Mouse (Mus musculus) granulocyte monocyte progenitor cell, adult 5-6 weeks (primary cell): Measurements from ENCODE around the gene Cmas. TPM values are rescaled to one million over a fixed set of nuclear protein-coding genes. Genes with fewer than 3 reads are reported as not detected.

Source experiments
- ATAC-seq: replicated peaks from 2 replicates; pipeline ENCODE4 v1.8.0; 2016; ENCODE audit warnings: mild to moderate bottlenecking, moderate TSS enrichment, inconsistent platforms; ENCODE audit not compliant: poor library complexity, severe bottlenecking
- total RNA-seq, 2 experiments: library from RNA; stranded (forward) in 1 of 2; stranded (reverse) in 1 of 2; fragments of 200-712, 200-1000 nt in 1 of 2; fragments of >200 nt in 1 of 2; fragmentation: Nextera tagmentation in 1 of 2; gene quantifications; 2 replicates each; pipeline ENCODE4 v1.2.3; 2014 to 2017

Gene Cmas
- total RNA-seq, 2 experiments from 2014 or later: 65.1 to 87.5 TPM

DNA sequence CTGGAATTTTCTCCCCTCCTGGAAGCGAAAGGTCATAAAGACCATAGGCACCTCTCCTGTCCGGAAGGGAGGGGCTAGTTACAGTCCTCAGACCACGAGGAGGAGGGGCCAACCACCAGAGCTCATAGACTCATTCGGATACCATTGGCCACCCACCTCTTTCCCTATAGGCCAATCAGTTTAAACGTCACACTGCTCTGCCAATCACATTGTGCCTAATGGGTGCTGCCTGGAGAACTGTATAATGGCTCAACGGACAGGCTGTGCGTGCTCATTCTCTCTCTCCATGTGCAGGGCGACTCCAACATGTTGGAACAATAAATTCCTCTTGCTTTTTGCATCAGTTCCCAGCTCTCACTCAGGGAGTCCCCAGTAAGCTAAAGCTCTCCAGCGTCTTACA lies 5.1 kb upstream of the Cmas start:
- ATAC-seq: no peak

DNA sequence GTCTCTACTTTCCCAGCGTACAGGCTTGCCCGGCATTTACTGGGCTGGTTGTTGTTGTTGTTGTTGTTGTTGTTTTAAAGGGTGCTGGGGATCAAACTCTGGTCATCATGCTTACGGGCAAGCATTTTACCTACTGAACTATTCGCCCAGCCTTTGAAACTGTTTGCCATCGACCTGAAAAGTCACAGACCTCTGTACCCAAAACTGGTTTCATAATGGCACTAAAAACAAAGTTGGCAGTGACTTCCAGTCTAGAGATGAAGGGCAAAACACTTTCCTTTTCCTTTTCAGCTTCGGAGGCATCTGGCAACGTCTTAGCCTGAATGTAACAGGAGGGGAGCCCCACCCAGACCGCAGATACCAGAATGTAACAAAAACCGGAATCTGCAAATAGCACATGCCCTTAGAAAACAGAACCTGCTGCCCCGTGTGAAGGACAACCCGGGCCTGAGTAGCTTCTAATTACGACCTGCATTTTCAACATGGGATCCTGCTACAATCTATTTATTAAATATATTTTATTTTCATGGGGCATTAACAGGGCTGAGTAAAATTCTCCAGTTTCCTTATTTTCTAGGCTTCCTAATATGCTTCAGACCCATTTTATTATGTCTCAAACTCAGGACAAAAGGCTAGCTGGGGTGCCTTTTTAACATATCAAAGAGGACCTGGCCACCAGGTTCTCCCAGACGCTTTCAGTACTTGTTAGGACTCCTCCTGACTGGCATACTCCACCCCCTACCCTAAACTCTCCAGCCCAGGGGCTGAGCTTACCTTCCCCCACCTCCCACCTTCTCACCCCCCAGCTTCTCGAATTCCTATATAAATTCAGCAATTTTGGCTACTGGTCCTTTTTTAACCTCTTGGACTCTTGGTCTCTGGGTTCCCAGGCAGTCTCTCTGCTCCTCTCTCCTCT lies 3.9 kb upstream of the Cmas start:
- peak; percentile 63 for ATAC-seq

DNA sequence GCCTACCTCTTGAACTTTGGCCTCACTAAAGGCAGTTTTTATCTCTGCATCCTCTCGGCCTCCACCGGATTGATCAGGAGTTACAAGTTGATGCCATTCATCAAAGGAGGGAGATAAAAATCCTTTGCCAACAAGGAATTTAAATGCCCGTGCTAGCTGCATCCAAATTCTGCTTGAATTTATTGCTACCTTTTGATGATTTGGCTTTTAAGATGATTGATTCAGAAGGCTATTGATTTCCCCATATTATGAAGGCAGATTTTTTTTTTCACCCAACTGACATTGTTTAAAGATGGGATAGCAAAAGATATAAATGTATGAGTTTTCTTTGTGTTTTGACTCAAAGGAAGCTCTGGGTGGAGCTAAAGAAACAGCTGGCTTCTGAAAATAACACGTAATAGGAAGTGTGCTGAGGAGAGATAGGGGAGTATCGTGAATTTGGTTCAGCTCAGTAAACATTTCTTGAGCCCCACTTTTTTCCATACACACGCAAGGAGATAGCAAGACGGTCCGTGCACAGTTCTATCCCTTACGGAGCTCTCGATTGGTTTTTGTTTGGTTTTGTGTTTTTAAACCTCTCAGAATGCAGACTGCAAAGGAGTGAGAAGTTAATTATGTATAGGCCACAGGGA lies 964 bp downstream of the Cmas start:
- ATAC-seq: peak; percentile 38

DNA sequence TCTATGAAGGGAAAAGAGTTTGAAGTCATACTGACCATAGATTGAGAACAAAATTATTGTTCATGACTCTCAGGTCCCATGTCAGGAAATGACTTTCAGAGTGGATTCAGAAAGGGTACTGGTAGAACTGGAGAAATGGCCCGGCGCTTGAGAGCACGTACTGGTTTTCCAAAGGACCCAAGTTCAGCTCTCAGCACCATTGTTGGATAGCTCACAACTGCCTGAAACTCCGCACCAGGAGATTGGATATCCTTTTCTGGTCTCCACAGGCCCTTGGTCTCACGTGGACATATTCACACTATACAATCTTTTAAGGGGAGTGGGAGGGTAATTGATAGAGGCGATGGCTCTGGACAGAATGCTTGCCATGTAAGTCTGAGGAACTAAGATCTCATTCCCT lies 1.5 kb downstream of the Cmas start:
- ATAC-seq: no peak

DNA sequence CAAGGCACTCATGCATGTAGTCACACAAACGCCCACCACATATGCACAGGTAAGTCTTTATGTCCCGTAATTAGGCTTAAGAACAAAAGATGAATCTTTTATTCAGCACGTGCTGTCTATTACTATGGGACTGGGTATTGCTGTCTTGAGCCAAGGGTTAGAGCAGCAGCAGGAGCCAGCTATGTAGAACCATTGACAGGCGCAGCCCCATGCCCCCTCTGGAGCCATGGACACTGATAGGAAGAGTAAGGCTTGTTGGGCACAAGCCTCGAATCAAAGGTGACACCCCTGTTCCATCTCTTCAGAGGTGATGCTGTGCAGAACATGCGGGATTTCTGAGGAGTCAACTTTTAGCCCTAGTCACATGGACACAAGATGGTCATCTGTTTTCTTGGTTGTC lies 2.1 kb downstream of the Cmas start:
- ATAC-seq: no peak

DNA sequence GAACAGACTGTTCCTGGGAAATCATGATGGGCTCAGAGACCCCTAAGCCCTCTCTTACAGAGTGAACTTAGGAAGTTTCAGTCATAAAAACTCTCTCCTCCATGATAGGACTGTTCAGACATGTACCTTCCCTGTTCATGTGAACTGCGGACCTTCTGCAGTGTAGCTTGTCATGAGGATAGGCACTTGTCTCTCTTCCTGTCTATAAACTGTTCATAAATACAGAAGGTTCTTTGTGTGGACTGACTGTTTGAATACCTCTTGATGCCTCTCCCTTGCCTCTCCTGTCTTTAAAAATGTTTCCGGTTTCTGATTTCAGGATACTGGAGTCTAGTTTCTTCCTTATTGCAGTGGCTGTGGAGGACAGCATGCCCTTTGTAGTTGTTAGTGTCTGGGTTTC lies 3.1 kb downstream of the Cmas start:
- ATAC-seq: no peak

DNA sequence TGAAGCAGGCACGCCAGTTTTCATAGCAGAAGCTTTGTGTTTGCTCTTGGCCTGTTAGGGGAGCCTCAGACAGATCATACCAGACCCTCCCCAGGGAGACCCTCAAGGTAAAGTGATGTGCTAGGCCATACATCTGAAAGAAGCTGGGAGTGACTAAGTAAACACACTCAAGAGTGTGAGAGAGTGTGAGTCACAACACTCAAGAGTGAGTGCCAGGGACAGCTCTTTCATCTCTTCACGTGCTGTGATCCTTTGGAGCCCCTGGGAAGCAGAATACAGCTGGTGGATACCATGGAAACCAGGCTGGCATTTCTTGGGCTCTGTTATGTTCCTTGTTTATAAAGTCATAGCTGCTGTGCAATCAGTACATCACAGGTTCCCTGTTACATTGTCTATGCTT lies 8.4 kb downstream of the Cmas start:
- ATAC-seq: no peak

DNA sequence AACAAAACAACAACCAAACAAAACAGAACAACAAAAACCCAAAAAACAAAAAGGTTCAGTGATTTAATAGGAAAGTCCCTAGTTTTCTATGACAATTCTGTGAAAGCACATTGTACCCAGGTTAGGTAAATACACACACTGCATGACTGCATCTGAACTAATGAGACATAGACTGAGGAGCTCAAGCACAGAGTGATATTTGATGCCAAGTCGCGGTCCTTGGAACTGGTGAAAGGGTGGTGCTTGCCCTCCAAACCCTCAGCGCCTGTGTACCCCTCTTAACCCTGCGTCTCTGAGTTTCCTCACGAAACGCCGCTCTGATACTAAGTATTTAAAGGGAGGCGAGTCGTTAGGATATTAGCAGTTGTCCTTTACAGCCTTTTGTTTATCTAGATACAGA lies 10.8 kb downstream of the Cmas start:
- no peak for ATAC-seq

DNA sequence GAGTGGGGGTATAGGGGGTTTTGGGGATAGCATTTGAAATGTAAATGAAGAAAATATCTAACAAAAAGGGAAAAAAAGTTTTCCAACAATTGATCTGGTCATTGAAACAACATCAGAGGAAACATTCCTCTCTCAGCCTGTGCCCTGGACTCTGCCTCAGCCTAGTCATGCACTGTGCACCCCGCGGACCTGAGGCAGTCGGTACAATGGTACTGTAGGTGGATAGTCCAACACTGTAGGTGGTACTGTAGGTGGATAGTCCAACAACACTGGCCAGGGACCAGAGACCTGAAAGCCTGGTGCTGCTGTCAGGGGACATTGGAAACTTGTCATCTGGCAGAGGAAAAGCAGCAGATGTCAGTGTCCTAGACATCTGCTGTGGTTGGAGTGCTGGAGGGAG lies 13.4 kb downstream of the Cmas start:
- no peak for ATAC-seq

DNA sequence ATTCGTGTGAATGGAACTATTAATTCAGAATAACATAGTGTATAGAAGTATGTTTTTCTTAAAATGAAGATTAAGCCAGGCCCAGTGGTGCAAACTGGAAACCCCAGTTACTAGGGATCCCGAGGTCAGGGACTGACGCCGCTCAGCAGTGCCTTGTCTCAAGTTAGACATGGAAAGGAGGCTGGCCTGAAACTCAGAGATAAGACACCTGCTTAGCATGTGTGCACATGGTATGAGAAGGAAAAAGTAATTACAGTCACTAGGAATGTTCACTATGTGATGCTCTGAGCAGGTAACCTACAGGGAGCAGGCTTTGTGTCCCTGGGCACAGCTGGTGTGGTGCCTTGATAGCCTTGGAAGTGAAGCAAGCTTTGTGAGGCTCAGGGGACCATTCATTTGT lies 15.2 kb downstream of the Cmas start:
- ATAC-seq: no peak

DNA sequence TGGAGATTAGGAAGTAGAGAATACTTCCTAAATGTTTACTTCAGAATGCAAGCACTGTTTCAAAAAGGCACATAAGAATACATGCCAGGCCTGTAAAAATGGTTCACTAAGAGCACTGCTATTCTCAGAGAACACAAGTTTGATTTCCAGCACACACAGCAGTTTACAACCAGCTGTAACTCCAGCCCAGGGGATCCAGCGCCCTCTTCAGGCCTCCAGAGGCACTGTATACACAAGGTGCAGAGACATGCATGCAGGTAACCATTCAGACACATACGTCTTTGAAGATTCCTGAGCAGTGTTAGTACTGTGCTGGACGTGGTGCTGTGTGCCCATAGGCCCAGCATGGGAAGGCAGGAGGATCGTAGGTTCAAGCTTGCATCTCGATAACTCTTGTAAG lies 17.1 kb downstream of the Cmas start:
- ATAC-seq: no peak

DNA sequence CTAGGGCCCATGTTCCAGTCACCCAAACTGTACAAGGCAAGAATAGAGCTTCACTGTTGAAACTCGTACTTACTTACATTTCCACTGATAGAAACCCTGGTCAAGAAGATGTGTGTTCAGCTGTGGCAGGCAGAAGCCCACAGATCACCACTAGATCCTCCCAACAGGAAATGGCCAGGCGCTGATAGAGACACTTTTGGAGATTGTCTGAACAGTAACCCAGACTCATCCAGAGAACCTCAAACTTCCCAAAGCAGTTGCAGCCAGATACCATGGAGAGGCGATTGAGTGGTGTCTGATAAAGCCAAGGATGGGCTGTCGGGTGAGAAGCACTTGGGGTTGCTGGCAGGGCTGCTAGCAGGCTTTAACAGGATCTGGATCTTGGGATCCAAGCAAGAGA lies 20.4 kb downstream of the Cmas start:
- ATAC-seq: no peak

DNA sequence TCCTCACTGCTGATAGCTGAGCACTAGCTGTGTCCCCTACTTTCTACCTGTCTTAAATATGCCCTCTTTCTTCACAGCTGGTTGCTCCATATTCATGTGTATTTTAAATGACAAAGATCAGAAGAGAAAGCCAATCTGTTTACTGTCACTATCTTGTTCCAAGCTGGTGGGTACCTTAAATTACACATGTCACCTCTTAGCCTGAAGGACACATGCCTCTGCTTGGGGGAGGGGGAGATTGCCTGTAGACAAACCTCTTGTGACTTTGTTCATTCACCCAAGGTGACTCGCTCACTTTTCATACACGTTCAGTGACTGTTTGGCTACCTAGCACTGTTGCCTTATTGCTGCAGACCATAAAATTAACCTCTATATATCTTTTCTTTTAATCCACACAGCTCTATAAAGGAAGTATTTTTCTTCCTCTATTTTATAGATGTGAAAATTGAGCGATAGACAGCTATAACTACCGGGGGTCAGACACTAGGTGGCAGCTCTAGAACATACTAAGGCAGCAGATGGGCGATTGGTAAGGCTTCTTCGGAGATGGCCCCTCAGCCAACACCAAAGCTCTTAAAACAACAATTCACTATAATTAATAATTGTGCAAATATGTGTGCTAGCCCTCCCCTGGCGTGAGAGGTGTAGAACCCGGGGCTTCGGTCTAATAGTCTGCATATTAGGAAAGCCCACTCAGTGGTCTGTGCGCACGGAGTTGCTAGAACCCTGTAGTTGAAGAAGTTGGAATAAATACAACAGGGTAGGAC lies 22.7 kb downstream of the Cmas start:
- peak; percentile 71 for ATAC-seq

DNA sequence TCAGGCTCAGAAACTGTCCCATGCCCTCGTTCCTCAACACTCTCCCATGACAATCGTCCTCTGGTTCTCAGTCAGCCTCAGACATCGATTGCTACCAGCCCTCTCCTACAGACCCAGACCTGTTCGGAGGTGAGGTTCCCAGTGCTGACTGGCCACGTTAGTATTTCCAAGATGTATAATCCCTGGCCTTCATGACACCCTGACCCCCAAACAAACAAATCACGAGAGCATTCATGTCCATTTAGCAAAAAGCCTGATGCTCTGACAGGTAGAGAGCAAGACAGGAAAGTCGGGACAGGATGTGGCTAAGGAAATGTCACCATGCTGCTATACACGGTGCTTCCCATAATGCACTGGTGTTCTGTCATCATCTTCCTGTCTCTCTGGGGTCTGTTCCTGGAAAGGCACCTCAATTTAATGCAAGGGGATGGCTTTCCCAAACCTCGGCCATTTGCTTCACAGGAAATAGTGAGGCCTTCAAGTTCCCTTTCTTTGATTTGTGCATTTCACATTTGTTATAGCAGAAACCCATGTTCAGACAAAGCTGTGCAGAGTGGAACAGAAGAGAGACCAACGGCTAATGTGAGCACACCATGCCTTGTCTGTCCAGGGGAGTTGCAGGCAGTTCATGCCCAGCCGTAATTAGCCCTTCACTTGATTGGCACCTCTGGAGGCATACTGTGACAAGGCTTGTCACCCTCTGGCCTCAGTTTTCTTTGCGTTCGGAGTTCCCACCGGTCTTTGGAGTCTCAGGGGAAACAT lies 23.5 kb downstream of the Cmas start:
- ATAC-seq: peak; percentile 77

DNA sequence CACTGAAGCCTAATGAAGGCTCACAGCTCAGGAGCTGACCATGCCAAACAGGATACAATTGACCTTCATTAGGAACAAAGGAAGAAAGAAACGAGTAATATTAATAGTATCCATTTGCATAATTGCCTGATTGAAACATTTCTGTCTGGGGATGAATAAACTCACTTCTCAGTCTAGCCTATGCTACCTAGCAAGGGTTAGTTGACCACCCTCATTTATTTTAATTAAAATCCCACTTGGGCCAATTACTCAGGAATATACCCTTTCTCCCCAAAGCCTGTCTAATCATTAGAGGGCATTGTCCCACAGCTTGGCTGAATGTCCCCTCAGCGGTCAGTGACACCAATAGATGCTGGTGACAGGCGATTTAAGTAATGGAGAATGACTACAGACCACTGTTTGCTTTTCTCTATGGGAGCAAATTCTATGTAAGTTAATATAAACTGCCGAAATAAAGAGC lies 24.1 kb downstream of the Cmas start:
- ATAC-seq: no peak

DNA sequence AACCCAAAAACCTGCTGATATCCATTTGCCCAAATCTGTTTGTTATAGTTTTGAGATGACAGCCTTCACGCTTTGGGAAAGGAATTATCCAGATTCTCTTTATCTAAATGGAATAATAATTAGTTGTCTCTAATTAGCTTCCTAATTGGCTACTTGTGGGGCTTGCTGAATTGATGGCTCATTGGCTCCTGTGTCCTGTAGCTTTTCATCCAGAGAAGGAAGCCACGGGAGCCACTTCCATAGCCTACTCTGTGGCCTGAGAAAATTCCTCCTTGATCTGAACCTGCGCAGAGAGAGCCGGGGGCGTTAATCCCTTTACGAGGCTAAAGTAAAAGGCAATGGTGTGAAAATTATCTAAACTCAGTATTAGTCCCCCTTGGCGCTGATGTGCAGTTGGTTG lies 24.8 kb downstream of the Cmas start:
- ATAC-seq: no peak

DNA sequence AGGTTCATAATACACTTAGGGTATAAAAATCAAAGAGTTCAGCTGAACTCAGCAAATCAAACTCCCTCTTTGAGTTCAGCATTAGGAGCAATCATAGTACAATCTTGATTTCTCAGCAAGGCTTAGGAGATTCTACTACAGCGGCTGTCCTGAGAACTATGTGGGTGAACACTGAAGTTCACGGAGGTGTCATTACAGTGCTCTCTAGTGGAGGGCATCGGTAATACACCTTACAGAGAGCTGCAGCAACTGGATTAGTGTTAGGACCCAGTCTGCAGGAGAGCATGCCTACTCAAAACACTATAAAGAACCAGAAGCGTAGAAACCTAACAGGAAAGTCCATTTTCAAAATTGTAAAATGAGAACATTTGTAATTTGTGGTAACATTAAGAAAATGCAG lies 28.9 kb downstream of the Cmas start:
- peak; percentile 95 for ATAC-seq

DNA sequence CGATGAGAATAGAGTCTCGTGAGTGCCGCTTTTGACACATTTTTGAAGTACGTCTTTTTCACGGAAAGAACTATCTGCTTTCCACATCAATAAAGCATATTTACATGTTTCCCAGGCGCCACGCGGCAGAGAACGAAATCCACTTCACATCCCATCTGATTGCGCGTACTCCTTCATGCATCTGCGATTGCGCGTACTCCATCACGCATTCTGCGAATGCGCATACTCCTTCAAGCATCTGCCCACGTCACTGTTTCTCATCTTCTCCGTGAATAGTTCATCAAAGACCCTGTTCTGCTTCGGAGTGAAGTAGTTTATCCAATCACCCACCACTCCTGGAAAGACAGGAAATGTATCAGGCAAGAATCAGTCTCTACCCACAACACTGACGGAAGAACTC lies 29.6 kb downstream of the Cmas start:
- no peak for ATAC-seq

DNA sequence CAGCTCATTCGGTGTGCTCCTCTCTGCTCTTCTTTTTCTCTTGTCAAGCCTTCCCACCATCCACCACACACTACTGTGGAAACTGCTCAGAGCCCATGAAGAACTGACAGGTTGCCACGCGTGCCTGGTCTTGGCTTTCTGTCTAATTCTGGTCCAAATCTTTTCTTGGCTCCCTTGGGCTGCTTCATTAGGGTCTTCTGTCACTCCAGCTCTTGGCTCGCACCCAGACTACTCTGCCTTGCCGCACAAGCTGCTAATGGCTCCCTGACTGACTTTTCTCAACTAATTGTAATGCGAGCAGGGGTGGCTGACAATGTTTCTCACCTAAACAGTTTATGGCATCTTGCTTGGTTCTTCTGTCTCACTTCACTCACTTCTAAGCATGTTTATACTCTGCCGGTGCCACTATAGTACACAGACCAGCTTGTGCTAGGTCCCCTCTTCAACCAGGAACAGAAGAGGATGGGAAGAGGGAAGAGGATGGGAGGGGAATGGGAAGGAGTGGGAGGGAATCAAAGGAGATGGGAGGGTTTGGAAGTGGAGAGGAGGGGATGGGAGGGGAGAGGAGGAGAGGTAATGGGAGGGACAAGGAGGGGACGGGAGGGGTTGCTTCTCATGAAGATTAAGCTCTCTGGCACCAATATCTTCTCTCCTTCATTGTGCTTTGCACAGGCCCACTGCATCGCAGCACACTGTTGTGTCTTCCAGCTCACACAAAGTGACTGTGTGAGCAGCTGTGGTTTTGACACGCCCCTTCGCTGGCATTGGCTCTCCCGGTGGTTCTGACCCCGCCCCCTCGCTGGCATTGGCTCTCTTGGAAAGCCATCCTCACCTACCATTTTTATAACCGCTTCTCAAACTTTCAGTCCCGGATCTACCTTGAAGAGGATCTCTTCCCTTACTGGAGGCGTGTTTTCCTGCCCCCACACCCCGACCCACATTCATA lies 31.8 kb downstream of the Cmas start:
- ATAC-seq: no peak
